Mouse (Mus musculus) embryo, embryonic 10.5 days (tissue): ENCODE measurements around the gene Gper1.

Source experiments
- DNase-seq: peaks from one replicate; pipeline ENCODE4 v3.0.0-alpha.2; 2015; ENCODE audit warnings: low spot score

Gper1 gene

DNA sequence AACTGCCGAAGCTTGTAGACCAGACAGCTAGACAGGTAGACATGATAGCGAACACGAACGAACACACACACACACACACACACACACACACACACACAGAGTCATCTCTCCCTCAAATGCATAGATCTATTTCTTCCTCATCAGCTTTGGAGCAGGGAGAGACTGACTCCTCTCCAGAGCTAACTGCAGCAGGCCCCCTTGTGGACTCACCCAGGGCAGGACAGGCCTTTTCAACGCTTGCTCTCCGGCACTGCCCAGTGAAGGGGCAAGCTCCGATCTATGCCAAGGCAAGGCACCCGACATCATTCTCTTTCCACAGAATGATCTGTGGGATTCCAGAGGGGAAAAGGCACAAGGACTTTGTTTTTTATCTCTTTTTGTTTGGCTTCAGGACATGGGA, 22.3 kb downstream of the Gper1 start:
- DNase-seq = no peak

DNA sequence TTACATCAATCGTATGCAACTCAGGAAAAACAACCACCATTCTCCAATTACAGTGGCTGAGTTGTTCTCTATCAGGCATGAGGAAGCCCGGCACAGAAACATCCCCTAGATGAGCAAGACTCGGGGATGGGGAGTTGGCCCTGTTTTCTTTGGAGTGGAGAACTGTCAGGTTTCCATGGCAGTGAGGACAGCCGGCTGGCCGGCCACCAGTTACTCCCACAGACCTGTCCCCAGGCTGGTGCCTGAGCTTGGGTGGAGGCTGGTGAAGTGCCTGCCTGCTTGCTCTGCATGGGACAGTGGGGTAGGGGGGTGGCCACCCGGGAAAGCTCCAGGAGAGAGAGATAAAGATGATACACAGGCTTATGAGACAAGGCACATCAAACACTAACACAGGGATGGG, 25.1 kb downstream of the Gper1 start:
- no peak for DNase-seq

DNA sequence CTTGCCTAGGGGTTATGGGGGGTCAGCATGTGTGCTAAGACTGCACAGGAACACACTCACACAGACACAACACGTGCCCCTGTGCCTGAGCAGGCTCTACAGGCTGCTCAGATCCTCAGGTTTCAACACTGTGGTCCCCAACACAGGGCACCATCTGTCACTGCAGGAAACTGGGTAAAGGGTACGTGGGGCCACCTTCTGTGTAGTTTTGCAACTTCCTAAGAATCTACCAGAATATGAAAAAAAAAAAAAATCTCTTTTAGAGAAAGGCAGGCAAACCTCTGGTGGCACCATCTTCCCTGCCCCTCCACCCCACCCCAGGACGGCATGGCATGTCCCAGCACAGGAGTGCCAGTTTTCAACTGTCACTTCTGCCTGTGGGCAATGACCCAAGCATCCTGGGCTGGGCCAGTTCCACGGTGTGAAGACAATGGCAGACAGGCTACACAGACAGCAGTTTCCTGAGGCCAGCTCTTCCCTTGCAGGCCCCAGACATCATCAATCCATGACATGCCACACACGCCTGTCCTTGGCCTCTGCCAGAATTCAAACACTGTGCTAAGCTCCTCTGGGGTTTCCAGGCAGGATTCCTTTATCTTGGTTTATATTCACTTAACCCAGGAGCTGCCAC, 26.3 kb downstream of the Gper1 start:
- DNase-seq = no peak

DNA sequence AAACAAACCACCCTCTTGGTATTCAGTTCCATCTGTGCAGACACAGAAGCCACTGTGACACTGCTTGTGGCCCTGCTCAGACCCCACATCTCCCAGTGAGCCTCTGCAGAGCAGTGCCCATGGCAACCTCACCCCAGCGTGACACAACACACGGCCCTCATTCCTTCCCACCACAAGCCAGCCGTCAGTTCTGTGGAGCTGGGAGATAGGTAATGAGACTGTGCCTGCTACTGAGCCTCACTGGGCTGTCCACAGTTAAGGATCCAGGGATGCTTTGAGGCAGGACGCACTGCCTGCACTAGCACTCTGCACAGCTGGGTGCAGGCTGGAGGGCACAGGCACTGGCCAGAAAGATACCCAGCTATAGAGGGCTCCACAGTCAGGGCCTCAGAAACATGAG, 27.0 kb downstream of the Gper1 start:
- peak; percentile 19 for DNase-seq

DNA sequence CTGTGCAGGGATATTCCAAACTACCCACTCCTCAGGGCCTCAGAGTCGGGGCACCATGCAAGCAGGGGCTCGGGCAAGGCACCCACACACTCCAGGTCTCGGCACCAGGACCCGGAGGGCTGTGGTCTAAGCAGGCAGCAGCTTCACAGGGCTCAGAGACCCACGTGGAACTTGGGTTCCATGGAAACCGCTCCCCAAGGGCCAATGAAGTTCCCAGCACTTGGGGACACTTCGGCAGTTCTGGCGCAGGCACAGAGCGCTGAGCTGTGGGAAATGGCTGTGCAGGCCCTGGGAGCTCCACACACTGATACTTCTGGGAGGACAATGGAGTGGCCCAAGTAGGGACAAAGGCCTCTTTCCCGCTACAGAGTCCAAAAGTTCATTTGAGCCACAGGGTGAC, 30.1 kb downstream of the Gper1 start:
- no peak for DNase-seq

DNA sequence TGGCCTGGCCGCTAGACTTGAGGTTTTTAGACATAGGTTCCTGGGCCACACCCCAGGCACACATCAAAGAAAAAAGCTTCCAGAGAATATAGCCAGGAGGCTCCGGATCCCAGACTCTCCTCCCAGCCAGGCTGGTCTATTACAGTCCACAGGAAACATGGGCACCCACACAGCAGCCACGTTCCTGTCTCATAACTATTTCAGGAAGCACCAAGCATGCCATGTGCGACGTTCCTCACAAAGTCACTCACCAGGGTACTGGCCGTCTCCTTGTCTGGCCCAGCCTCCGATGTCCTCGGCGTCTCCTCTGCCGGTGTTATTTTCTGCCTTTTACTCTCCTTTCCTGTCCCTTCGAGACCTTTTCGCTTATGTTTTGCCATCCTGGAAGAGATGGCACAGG, 32.2 kb downstream of the Gper1 start:
- DNase-seq = no peak

DNA sequence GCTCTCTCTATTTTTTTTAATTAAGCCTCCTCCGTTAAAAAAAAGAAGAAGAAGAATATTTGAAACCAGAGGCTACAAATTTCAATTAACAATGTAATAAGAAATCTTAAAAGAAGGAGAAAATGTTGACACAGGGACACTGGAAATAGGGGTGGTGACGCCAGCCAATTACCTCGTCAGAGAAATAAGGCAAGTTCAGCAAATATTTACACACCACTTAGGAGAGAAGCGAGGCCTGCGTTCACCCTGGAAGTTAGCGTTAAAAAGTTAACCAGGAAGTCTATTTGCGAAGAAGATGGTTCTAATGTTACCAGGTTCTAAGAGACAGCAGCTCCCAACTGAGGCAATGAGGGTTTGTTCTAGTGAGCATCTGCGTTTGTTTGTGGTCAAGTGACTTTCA, 34.3 kb downstream of the Gper1 start:
- DNase-seq = no peak

DNA sequence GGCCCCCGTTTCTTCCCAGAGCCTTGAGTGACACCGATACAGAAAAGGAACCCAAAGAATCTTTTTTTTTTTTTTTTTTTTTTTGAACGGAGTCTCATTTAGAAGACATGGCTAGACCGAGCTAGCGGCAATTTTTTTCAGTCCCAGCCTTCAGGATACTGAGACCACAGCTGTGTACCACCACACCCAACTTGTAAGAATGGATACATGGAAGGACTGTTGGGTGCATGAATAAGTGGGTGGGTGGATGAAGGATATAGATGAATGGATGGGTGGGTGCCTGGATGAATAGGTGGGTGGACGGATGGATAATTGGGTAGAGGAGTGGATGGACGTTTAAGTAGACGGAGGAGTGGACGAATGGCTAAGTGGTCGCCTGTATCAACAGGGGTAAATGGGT, 37.0 kb downstream of the Gper1 start:
- DNase-seq = no peak

DNA sequence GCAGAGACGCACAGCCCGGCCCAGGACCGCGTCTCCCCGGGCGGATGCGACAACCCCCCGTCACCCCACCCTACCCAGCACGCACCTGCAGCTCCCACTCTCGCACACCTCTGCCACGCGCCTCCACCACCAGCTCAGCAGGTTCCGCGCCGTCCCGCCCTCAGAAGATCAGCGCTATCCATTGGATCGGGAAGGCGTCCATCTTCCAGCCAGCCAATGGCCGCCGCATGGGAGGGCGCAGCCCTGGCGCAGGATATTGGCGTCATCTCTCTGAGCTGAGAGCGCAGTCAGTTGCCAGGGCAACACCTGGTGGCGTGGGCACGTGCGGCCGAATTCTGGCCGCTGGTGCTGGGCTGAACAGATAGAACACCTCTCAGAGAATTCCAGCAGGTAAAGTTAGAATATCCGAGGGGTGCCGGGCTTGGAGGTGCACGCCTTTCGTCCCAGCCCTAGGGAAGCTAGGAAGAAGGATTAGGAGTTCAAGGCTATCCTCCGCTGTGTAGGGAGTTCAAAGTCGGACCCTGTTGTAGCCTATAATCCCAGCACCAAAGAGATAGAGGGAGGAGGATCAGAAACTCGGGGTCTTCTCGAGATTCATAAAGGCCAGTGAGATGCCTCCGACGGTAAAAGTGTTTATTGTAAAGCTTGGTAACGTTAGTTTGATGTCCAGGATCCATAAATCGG, 37.6 kb downstream of the Gper1 start, which contains the start of gene 3110082I17Rik:
3110082I17Rik (minus strand) TSS at position 144 of the 684 bp plus-strand sequence.
- DNase-seq = peak; percentile 98

DNA sequence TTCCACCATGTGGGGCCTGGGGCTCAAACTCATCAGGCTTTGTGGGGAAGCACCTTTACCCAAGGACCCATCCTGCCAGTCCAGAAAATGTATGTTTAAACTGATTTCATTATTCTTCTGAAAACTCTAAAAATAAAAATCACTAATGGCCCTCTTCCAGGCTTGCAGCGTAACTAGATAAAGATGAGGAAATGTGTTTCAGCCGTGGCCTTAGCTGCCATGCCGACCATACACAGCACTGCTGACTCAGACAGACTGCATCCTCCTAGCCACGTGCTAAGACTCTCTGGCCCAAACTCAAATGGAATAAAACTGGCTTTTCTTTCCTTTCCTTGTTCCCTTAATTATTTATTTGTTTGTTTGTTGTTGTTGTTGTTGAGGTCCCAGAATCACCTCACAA, 41.9 kb downstream of the Gper1 start:
- DNase-seq = no peak

DNA sequence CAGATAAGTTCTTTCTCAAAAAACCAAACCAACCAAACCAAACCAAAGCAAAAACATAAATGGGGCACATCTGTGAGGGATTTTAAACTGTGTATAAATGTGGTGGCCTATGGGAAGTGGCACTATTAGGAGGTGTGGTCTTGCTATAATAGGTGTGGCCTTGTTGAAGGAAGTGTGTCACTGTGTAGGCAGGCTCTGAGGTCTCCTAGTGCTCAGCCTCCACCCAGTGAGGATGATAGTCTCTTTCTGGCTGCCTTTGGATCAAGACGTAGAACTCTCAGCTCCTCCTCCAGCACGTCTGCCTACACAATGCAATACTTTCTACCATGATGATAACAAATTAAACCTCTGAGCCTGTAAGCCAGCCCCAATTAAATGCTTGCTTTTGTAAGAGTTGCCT, 43.4 kb downstream of the Gper1 start:
- DNase-seq = no peak

DNA sequence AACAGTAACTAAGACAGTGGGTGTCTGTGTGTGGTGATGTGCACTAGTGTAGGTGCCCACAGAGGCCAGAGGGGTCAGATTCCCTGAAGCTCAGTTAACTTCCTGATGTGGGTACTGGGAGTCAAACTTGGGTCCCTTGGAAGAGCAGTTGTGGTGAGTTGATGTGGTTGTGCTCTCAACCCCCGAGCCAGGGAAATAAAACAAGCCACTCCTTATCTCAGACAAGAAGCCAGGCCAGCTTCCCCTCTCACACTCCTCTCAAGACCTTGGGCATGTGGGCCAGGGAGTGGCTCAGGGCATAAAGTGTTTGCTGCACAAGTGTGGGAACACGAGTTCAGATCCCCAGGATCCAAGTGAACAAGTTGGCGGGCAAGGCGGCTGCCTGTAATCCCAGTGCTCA, 43.9 kb downstream of the Gper1 start:
- DNase-seq = no peak

DNA sequence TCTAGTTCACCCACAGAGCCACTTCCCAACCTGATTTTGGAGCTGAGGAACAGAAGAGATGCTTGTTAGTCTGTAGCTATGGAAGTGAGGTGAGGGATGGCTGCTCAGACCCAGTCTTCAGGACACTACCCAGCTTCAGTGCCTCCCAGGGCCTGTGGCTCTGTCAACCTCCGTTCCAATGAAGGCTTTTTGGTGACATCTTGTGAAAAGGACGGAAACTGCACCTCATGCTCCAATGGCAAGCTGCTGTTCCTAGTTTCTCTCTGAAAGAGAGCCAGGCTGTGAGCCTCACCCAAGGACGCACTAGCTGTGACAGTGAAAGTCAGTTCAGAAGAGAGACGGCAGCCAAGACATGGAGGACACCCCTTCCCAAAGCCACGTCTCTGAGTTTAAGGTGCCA, 45.0 kb downstream of the Gper1 start:
- peak; percentile 42 for DNase-seq

DNA sequence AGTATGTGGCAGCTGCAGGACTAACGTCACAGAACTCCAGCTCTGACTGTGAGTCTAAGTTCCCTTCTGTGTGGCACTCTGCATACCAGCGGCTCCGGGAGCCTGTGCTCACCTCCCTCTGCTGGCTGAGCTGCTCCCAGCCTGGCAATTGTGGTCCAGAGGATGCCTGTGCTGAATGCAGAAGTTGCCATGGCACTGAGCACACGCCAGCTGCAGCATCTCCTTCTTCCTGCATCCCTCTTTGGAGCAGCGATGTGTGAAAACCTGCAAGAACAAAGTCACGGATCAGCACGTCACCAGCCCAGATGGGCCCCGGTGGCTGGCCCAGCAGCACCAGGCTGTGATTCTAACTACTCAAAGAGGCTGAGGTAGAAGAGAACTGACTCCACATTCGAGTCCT, 51.8 kb downstream of the Gper1 start:
- no peak for DNase-seq
